Mouse (Mus musculus) neural tube, embryonic 12.5 days (tissue): Measurements from ENCODE around the gene Nags. TPM values are rescaled to one million over a fixed set of nuclear protein-coding genes. Genes with fewer than 3 reads are reported as not detected.

Experiments
- ATAC-seq: fragments of 200-750 bp; cut with Nextera tagmentation; 2 replicates; pipeline ENCODE4 v1.8.0; 2017; ENCODE audit warnings: low read depth, mild to moderate bottlenecking, moderate TSS enrichment, moderate library complexity; ENCODE audit not compliant: low FRiP score
- H3K27ac ChIP-seq: fragments of 300-500 bp; sonication (generic); 2 replicates; pipeline ENCODE4 v1.5.1; 2016
- H3K27me3 ChIP-seq: fragments of 300-500 bp; sonication (generic); replicated peaks from 2 replicates; pipeline ENCODE4 v1.6.1; 2016; ENCODE audit warnings: mild to moderate bottlenecking
- H3K36me3 ChIP-seq: fragments of 300-500 bp; sonication (generic); 2 replicates; pipeline ENCODE4 v1.6.1; 2016; ENCODE audit warnings: mild to moderate bottlenecking
- H3K4me1 ChIP-seq: fragments of 300-500 bp; sonication (generic); 2 replicates; pipeline ENCODE4 v1.6.1; 2016
- H3K4me2 ChIP-seq: fragments of 300-500 bp; sonication (generic); replicated peaks from 2 replicates; pipeline ENCODE4 v1.6.1; 2016; ENCODE audit warnings: mild to moderate bottlenecking
- H3K4me3 ChIP-seq: fragments of 300-500 bp; sonication (generic); 2 replicates; pipeline ENCODE4 v1.5.1; 2016
- H3K9ac ChIP-seq: fragments of 300-500 bp; sonication (generic); 2 replicates; pipeline ENCODE4 v1.6.1; 2016; ENCODE audit warnings: mild to moderate bottlenecking
- H3K9me3 ChIP-seq: fragments of 300-500 bp; sonication (generic); 2 replicates; pipeline ENCODE4 v1.6.1; 2016; ENCODE audit warnings: mild to moderate bottlenecking
- whole genome bisulfite sequencing: fragments of 180-500 bp; shearing (Covaris S2); methylation state at CpG from one replicate; pipeline ENCODE4 v1.1.7; 2016; 5-methylcytosine and 5-hydroxymethylcytosine counted together
- polyA plus RNA-seq: library from polyadenylated mRNA; unstranded; fragments of >200 nt; fragmentation: Nextera tagmentation; extraction: Ambion mirVana; gene quantifications from 2 replicates; pipeline ENCODE4 v1.2.1, GENCODE M21; 2016

Nags gene
- polyA plus RNA-seq, 1 experiment from 2014 or later: not detected

GRCm38 (mm10) chr11:102190848-102191247, 45.5 kb downstream of the Nags start:
- no peaks in the 10 kb centered on the region for H3K9me3 ChIP-seq
- H3K4me2 ChIP-seq: peak overlapping the region; percentile 63
- WGBS: 27% methylated on average over 4 of the region's 4 CpGs
- H3K4me1 ChIP-seq: peaks cover 21% of the 10 kb centered on the region
- H3K36me3 ChIP-seq: peaks cover 36% of the 10 kb centered on the region
- H3K27me3 ChIP-seq: no peaks in the 10 kb centered on the region
- H3K9ac ChIP-seq: no peak overlapping the region; the same call in 1 of the 2 replicates
- H3K4me3 ChIP-seq: no peak overlapping the region
- no peak for ATAC-seq
- H3K27ac ChIP-seq: no peak overlapping the region

GRCm38 (mm10) chr11:102193657-102194440, 48.5 kb downstream of the Nags start:
- no peaks in the 10 kb centered on the region for H3K9me3 ChIP-seq
- H3K36me3 ChIP-seq: peaks cover 66% of the 10 kb centered on the region
- ATAC-seq: no peak

GRCm38 (mm10) chr11:102196018-102196797, 50.9 kb downstream of the Nags start:
- Histone ChIP-seq H3K27ac (no peak overlapping the region), H3K4me2 (no peak overlapping the region), H3K27me3 (no peaks in the 10 kb centered on the region), H3K36me3 (peaks cover 89% of the 10 kb centered on the region), H3K4me3 (no peak overlapping the region), H3K9ac (no peak overlapping the region), H3K4me1 (0 out of 2 replicates have a peak, but pooled peaks cover 2% of the 10 kb centered on the region), H3K9me3 (no peaks in the 10 kb centered on the region)
- no peak for ATAC-seq
- WGBS: 87% methylated on average over 21 of the region's 21 CpGs

More at GRCm38 (mm10) chr11:102193657-102194440, 48.5 kb downstream of the Nags start:
- no peaks in the 10 kb centered on the region for H3K27me3 ChIP-seq
- H3K4me1 ChIP-seq: peaks cover 21% of the 10 kb centered on the region
- no peak overlapping the region for H3K27ac ChIP-seq
- 72% methylated on average over 9 of the region's 9 CpGs for WGBS
- H3K9ac ChIP-seq: no peak overlapping the region
- H3K4me3 ChIP-seq: no peak overlapping the region
- H3K4me2 ChIP-seq: no peak overlapping the region

GRCm38 (mm10) chr11:102198245-102198644, 52.9 kb downstream of the Nags start:
- no peak overlapping the region for H3K9ac ChIP-seq
- 71% methylated on average over 6 of the region's 6 CpGs for WGBS
- no peak for ATAC-seq
- no peaks in the 10 kb centered on the region for H3K27me3 ChIP-seq
- no peak overlapping the region for H3K4me2 ChIP-seq
- no peaks in the 10 kb centered on the region for H3K9me3 ChIP-seq
- no peak overlapping the region for H3K4me3 ChIP-seq
- no peak overlapping the region for H3K27ac ChIP-seq
- peaks cover 94% of the 10 kb centered on the region for H3K36me3 ChIP-seq
- no peaks in the 10 kb centered on the region; the same call in 1 of the 2 replicates for H3K4me1 ChIP-seq

Other genes starting within 250 kb of the Nags start
- gene Sost, start 178.5 kb upstream of the Nags start, polyA plus RNA-seq: 0.20 and 0.22 TPM in 2 replicates
- gene Cfap97d1, start 161.2 kb upstream of the Nags start, polyA plus RNA-seq: not detected in 2 replicates
- 13.0 and 15.6 TPM in 2 replicates for gene Dusp3, start 158.5 kb upstream of the Nags start, polyA plus RNA-seq
- 45.2 and 47.2 TPM in 2 replicates for gene Mpp3, start 117.1 kb upstream of the Nags start, polyA plus RNA-seq
- 0.46 and 0.49 TPM in 2 replicates for gene Cd300lg, start 104.0 kb upstream of the Nags start, polyA plus RNA-seq
- 23.9 and 25.4 TPM in 2 replicates for gene Mpp2, start 57.0 kb upstream of the Nags start, polyA plus RNA-seq
- not detected in 2 replicates for gene Ppy, start 44.2 kb upstream of the Nags start, polyA plus RNA-seq
- 1.1 TPM in 1 of 2 replicates, not detected in the other for gene Pyy, start 37.7 kb upstream of the Nags start, polyA plus RNA-seq
- gene Tmem101, start 10.9 kb downstream of the Nags start, polyA plus RNA-seq: 35.3 and 37.3 TPM in 2 replicates
- gene Lsm12, start 39.8 kb downstream of the Nags start, polyA plus RNA-seq: 87.0 and 112 TPM in 2 replicates
- gene G6pc3, start 44.1 kb downstream of the Nags start, polyA plus RNA-seq: 29.6 and 30.8 TPM in 2 replicates
- gene Hdac5, start 84.7 kb downstream of the Nags start, polyA plus RNA-seq: 104 and 106 TPM in 2 replicates
- 10.0 and 11.6 TPM in 2 replicates for gene BC030867, start 103.4 kb downstream of the Nags start, polyA plus RNA-seq
- not detected in 2 replicates for gene Asb16, start 123.2 kb downstream of the Nags start, polyA plus RNA-seq
- gene Tmub2, start 139.4 kb downstream of the Nags start, polyA plus RNA-seq: 71.3 and 75.6 TPM in 2 replicates
- 27.5 and 27.6 TPM in 2 replicates for gene Atxn7l3, start 151.1 kb downstream of the Nags start, polyA plus RNA-seq
- 98.7 and 101 TPM in 2 replicates for gene Ubtf, start 174.2 kb downstream of the Nags start, polyA plus RNA-seq
- gene Slc4a1, start 220.7 kb downstream of the Nags start, polyA plus RNA-seq: 18.8 and 23.6 TPM in 2 replicates
- 152 and 171 TPM in 2 replicates for gene Rundc3a, start 247.9 kb downstream of the Nags start, polyA plus RNA-seq